Mouse (Mus musculus) lung, adult 2 months (tissue): Measurements from ENCODE around the gene Gm16223.

ENCODE experiments used
- CTCF ChIP-seq: fragments of 200-500 bp; IDR thresholded peaks from 2 replicates; pipeline ENCODE4 v1.5.1; 2011; ENCODE audit warnings: mild to moderate bottlenecking, low read length, control low read depth; ENCODE audit not compliant: insufficient read depth
- POLR2A ChIP-seq: fragments of 200-500 bp; IDR thresholded peaks from 2 replicates; pipeline ENCODE4 v1.6.1; 2011; ENCODE audit warnings: low read depth, mild to moderate bottlenecking, control low read depth, low read length, borderline replicate concordance; ENCODE audit errors: extremely low read depth

DNA sequence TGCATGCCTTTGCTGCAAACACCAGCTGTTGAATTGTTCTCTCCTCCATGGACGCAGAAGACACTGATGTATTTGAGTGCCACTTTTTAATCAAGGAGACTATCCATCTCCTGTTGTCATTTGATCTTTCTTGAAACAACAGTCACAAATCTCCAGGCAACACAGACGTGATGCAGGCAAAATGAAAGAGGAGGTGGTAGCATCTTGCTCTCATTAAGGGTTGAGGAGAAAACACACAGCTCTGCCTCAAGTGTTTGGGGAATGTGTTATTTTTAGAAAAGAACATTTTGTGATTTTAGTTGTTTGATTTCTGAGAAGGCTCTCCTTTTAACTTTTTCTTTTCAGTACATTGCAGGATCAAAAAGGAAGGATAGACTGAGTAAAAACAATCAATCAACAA, 107.7 kb downstream of the Gm16223 start:
- TF ChIP-seq CTCF (no peak), POLR2A (no peak)
